Mouse (Mus musculus): ENCODE data around the gene Trio.
A peak's percentile ranks its signal among the peaks of the same experiment; 100 is the strongest.

DNA sequence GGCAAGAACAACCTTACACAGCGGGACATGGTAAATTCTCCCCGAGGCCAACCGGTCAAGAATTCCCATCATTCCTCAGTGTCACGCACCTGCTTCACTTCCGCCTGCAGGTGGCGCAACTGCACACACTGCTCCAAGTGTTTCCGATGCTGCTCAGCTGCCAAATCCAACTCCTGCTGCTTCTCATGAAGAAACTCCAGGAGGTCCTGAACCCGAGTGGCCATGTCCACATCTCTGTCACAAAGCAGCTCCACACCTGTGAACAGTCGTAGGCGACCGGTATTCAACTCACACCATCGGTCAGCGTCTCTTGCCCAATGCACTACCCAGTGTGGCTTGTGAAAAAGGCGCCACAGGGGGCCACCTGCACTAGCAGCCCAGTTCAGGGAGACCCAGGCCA is 174.7 kb downstream of the Trio start:
- TF ChIP-seq CTCF (IDR thresholded peaks at IDR 0.05; ENCODE audit: low read depth, low read length) (peak; percentile 63; the same call in 1 of the 2 replicates), POLR2A (IDR thresholded peaks at IDR 0.05; ENCODE audit: borderline replicate concordance, low read depth, low read length) (no peak)
